Mouse (Mus musculus) stomach, postnatal 0 days (tissue): ENCODE data around the gene Map3k6.

Experiments
- CTCF ChIP-seq: IDR thresholded peaks from 2 replicates; pipeline ENCODE4 v1.5.1; 2016; ENCODE audit warnings: antibody characterized with exemption, low read depth, mild to moderate bottlenecking, moderate library complexity
- EP300 ChIP-seq: optimal IDR thresholded peaks from 2 replicates; pipeline ENCODE3; 2016; ENCODE audit warnings: antibody characterized with exemption

- peak; percentile 28; the same call in 1 of the 2 replicates for TF ChIP-seq CTCF
- TF ChIP-seq EP300, result no peak
Observed at GRCm38 (mm10) chr4:133235415-133235814, 5.2 kb upstream of the Map3k6 start.
